Mouse (Mus musculus) hindlimb bud, embryonic 11.5 days (tissue): Measurements from ENCODE around the gene Eomes.

Experiments used
- DNase-seq: peaks from one replicate; pipeline ENCODE4 v3.0.0-alpha.2; 2012; ENCODE audit warnings: low read depth, low spot score; ENCODE audit errors: extremely low spot score

The Eomes gene

DNA sequence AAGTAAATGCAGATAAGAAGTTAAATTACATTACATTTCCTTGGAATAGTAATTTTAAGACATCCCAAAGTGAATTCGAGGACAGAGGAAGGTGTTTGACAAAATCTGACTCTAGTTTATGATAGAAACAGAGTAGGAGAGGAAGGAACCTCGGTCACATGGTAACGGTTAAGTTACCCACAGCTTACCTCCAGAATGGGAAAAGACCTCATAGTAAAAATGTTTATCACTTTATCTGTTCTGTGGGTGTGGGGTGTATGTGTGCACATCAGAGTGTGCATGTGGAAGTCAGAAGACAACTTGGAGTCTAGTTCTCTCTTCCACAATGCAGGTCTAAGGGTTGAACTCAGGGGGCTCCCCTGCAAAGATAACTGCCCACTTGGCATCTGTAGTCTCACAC, 38.1 kb downstream of the Eomes start:
- DNase-seq = no peak

- DNase-seq = no peak
These were observed 39.6 kb downstream of the Eomes start for GRCm38 (mm10) chr9:118517619-118518018.

DNA sequence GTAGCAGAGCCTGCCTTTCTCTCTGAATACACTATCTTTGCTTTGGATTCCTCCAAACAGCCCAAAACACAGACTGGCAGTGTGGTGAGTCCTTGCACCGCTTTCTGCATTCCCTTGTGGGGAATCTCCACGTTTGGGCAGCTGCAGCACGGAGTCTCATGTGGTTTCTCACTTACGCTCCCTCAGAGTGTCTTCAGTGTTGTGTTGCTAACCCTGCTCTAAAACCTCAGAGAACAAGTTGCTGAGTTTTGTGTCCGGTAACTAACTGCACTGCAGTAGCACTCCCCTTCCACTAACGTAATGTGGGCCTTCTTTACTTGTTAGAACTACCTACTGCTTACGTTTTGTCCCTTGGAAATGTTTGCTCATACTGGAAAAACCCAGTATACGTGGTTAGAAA, 41.1 kb downstream of the Eomes start:
- no peak for DNase-seq

DNA sequence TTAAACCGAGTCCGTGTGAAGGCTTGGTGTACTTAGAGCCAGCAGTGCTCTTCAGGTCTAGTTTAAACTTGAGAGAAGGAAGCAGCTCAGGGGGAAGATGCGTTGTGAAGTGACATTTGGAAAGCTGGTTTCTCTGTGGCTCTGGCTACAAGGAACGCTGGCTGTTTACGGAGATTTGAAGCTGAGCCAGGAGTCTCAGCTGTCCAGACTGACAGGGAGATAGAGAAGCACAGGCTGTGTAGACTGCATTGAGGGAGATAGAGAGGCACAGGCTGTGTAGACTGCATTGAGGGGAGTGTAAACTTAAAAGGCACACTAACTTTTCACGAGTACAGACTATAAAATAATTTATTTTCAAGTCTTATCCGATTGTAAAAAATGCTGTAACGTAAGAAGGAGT, 42.0 kb downstream of the Eomes start:
- DNase-seq = no peak

DNA sequence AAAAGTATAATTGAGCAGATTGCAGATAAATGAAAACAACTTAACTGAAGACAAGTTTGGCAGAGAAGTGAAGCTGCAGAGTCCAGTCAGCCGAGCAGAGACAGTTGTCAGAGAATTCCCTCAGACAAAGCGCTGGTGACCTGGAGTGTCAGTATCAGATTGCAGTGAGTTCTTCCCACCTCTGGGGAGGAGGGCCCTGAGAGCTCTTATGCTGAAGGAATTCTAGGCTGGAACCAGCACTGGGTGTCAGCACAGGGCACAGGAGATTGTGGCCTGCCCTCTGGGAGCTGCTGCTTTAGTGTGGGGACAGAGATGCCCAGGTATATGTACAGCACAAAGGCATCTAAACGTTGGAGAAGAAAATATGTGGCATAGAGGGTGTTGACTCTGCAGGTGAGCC, 42.8 kb downstream of the Eomes start:
- no peak for DNase-seq

DNA sequence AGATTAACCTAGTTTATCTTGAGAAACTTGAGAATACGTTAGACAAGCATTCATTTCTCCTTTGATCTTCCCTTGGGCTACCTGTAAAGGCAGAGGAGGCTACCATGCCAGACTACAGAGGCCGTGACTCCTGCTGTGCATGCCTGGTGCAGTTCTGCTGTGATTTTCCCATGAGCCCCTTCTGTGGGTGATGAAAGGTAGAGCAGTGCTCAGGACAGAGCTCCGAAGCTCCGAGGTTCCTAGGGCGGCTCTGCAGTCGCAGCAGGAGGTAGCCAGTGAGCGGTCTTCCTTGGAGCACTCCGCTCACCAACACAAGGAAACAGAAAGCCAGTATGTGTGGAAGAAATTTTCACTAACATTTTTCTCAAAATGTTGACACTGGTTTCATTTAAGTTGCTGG, 43.6 kb downstream of the Eomes start:
- no peak for DNase-seq

DNA sequence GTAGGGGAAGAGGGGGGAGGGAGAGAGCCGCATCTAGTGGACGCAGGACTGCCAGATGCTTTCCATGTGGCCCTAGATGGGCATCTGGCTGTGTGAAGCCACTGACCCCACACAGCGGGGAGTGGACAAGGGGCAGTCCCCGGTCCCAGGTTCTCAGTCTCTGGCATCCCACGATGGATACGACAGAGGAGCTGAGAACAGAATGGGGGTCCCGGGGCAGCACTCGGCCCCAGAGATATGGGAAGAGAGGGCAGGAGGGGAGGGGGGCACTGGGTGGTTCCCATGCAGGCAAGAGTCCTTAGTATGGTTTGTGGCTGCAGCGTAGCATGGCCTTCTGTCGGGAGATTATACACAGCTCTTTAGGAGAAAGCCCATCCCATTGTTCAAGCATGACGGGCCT, 45.7 kb downstream of the Eomes start:
- DNase-seq = no peak

GRCm38 (mm10) chr9:118527056-118527455, 49.0 kb downstream of the Eomes start:
- DNase-seq = no peak

- no peak for DNase-seq
These were observed 51.8 kb downstream of the Eomes start for GRCm38 (mm10) chr9:118529783-118530182.

DNA sequence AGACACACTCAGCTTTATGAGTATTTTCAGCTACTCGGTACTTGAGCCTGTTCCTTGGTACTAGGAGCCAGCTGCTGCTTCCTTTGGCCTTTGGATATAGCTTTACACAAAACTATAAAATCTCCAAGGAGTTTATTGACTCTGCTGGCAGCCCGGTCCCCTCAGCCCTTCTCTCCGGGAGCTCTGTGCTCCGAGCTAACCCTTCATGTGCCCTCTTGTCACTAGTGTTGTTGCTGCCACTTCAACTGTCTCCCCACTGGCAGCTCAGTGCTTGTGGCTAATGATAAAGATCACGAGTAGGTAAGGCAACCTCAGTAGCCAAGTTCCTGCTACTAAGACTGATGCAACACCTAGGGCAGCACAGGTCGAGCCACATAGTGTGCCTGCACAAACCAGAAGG, 52.7 kb downstream of the Eomes start:
- no peak for DNase-seq

DNA sequence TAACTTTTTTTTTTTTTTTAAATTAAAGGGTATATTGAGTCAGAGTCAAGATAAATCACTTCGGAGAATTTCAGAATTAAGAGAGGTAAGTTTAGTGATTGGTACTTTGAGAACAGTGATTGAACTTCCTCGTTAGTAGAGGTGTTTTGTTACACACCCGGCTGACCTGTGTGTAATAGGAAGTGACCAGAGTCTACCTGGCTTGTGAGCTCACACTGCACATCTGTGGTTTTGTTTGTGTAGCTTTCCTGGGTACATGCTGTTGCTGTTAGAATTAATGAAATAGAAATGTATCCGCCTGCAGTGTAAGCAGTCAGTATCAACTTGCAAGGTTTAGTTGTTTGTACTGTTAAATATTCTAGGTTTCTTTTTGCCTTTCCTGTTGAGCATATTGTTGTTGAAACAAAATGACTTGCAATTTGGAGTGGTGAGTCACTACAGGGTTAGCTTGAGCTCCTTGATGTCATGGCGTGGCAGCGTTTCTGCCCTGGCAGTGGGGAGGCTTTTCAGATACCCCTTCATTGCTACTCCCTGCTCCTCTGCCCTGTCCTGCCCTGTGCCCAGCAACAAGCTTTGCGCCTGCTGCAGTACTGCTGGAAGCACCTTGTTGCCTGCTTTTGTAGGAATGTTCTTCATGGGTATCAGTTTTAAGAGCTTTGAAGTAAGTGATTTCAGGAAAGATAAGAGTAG, 54.6 kb downstream of the Eomes start:
- no peak for DNase-seq
